Mouse (Mus musculus) layer of hippocampus, adult 11-12 months (tissue): ENCODE measurements around the gene Spin2e.
"Not testable (repeated sequence)": the region's sequence is repeated elsewhere in the genome, so short reads cannot be mapped to it uniquely, and the experiment has no call there.

Experiments
- DNase-seq: peaks from one replicate; pipeline ENCODE4 v3.0.0; 2022; ENCODE audit warnings: low spot score

The Spin2e gene

GRCm38 (mm10) chrX:31618820-31619219 lies at the start of gene Spin2e:
TSS of gene Spin2e (minus strand) at chrX:31618920.
- not testable (repeated sequence) for DNase-seq

GRCm38 (mm10) chrX:31574183-31574582 lies 44.5 kb downstream of the Spin2e start, which contains the start of gene Gm21883:
TSS of gene Gm21883 (minus strand) at chrX:31574283.
- not testable (repeated sequence) for DNase-seq
